Mouse (Mus musculus) limb, embryonic 13.5 days (tissue): ENCODE measurements at regions not wholly inside any gene's neighbourhood (a gene's known extent, or its start where the extent isn't known, plus 50 kb on each side); places are given as distances from the start of the nearest gene placed in this dataset.
"Not testable (repeated sequence)": the region's sequence is repeated elsewhere in the genome, so short reads cannot be mapped to it uniquely, and the experiment has no call there.

ENCODE experiments used
- ATAC-seq: fragments of 200-750 bp; cut with Nextera tagmentation; 2 replicates; pipeline ENCODE4 v1.8.0; 2017; ENCODE audit warnings: low read depth, moderate number of reproducible peaks, moderate TSS enrichment; ENCODE audit not compliant: low FRiP score
- H3K27ac ChIP-seq: fragments of 300-500 bp; sonication (generic); 2 replicates; pipeline ENCODE4 v1.5.1; 2015; ENCODE audit warnings: inconsistent platforms, mild to moderate bottlenecking, moderate library complexity
- H3K27me3 ChIP-seq: fragments of 300-500 bp; sonication (generic); 2 replicates; pipeline ENCODE4 v1.6.1; 2015; ENCODE audit warnings: mild to moderate bottlenecking, inconsistent platforms
- H3K36me3 ChIP-seq: fragments of 300-500 bp; sonication (generic); 2 replicates; pipeline ENCODE4 v1.6.1; 2015; ENCODE audit warnings: inconsistent platforms, mild to moderate bottlenecking, moderate library complexity
- H3K4me1 ChIP-seq: fragments of 300-500 bp; sonication (generic); 2 replicates; pipeline ENCODE4 v1.6.1; 2015; ENCODE audit warnings: inconsistent platforms
- H3K4me2 ChIP-seq: fragments of 300-500 bp; sonication (generic); replicated peaks from 2 replicates; pipeline ENCODE4 v1.6.1; 2015; ENCODE audit warnings: inconsistent platforms, mild to moderate bottlenecking, moderate library complexity
- H3K4me3 ChIP-seq: fragments of 300-500 bp; sonication (generic); 2 replicates; pipeline ENCODE4 v1.5.1; 2015; ENCODE audit warnings: moderate library complexity, mild to moderate bottlenecking, inconsistent platforms
- H3K9ac ChIP-seq: fragments of 300-500 bp; sonication (generic); 2 replicates; pipeline ENCODE4 v1.6.1; 2015; ENCODE audit warnings: mild to moderate bottlenecking, inconsistent platforms
- H3K9me3 ChIP-seq: fragments of 300-500 bp; sonication (generic); 2 replicates; pipeline ENCODE4 v1.6.1; 2016; ENCODE audit warnings: inconsistent platforms
- WGBS: fragments of 180-500 bp; shearing (Covaris S2); methylation state at CpG from one replicate; pipeline ENCODE4 v1.1.7; 2015; 5-methylcytosine and 5-hydroxymethylcytosine counted together

DNA sequence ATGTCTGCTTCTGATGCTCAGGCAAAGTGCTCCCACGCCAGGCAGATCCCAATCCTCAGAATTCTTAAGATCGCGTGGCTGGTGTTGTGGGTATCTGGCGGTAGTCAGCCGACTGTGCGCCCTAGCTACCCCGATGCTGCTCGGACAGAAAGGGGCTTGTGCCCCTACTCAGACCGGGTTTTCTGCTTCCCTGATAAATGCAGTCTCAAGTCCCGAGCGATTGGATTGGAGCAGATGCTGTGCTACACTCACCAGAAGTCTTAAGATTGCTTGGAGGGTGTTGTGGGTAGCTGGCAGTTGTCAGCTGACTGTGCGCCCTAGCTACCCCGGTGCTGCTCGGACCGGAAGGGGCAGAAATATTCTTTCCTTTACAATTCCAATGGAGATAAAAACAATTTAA lies 99.3 kb downstream of the Gm7489 start:
- H3K9me3 ChIP-seq, H3K4me3 ChIP-seq, H3K4me2 ChIP-seq, H3K4me1 ChIP-seq, H3K36me3 ChIP-seq, H3K27ac ChIP-seq, ATAC-seq, H3K27me3 ChIP-seq, H3K9ac ChIP-seq: not testable (repeated sequence)
- WGBS = 91% methylated on average over 15 of the region's 15 CpGs

DNA sequence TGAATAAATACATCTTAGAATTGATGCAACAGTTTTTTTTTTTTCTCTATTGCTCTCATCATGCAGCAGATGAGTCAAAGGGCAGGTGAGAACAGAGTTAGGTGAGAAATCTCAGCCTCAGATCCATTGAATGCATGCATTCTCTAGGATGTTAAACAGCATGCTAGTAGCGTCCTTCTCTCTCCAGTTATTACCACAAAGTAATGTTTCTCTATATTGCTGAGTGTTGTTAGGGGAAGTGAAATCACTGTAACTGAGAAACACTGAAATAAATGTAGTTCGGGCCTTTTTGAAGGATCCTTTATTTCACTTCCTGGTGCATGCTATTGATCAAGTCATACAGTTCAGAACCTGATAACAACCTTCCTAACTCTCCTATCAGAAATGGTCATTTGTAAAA lies 105.2 kb downstream of the Gm7489 start:
- Histone ChIP-seq H3K9me3 (no peaks in the 10 kb centered on the region), H3K9ac (no peak overlapping the region), H3K27ac (no peak overlapping the region), H3K4me1 (no peaks in the 10 kb centered on the region), H3K36me3 (no peaks in the 10 kb centered on the region), H3K4me2 (no peak overlapping the region), H3K4me3 (no peak overlapping the region), H3K27me3 (no peaks in the 10 kb centered on the region)
- 77% methylated on average over 2 of the region's 2 CpGs for WGBS
- ATAC-seq = no peak

DNA sequence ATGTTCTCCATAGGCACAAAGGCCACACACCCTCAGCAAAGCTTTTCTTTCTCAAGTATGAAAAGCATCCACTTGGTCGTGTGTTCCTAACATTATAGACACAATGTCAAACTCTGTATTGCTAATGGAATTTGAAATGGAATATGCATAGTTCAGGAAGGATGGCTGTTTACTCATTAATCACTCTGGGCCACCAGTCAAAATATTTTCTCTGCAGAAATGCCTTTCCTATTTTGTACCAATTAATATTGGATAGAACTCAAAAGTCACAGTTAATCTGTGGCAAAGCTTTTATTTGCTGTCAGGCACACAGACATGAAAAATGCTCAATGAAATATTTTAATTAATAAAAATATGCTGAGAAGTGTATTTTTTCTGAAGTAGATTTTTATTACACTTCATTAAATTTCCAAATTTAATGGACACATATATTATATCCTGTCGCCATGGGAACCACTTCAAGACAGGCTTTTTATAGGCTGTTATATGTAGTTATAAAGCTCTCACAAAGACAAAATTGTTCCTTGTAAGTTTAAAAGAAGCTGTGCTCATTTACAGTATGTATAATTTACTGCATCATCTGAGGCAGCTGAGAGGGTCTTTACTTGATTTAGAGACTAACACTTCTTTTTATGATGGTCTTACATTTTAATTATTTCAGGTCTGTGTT lies 110.6 kb downstream of the Gm7489 start:
- no peak overlapping the region for H3K9ac ChIP-seq
- H3K9me3 ChIP-seq = no peaks in the 10 kb centered on the region
- H3K27ac ChIP-seq = no peak overlapping the region
- no peak overlapping the region for H3K4me2 ChIP-seq
- no peaks in the 10 kb centered on the region for H3K4me1 ChIP-seq
- WGBS = 32% methylated on average over 2 of the region's 2 CpGs
- H3K4me3 ChIP-seq = no peak overlapping the region
- H3K36me3 ChIP-seq = no peaks in the 10 kb centered on the region
- H3K27me3 ChIP-seq = no peaks in the 10 kb centered on the region
- ATAC-seq = peak; percentile 76; the same call in 1 of the 2 replicates

DNA sequence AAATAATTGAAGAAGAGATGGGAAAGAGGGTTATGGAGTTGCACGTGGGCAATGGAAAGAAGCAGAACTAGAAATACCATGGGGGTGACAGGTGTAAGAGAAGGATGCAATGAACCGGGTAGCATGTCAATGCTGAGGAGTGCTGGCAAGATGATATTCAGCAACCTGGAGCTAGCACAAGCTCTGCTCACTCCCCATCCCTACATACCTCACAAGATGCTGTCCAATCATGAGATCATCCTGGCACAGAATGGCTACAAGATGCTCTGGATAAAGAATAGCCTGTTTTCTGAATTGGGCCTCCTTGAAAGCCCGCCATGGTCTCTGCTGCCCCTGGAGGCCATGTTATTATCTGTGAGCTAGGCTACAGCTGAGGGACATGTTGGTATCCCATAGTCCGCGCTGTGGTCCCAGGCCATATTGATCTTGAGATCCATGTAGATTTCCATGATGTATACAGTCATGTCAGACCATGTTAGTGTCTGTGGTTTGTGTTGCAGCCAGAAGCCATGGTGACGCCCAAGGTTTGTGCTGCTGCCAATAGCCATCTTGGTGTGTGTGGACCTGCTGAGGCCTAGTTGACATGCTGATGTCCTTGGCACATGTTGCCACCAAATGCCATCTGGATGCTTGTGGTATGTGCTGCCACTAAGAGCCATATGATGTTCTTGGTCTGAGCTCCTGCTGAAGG lies 114.0 kb downstream of the Gm7489 start:
- Histone ChIP-seq H3K4me2 (no peak overlapping the region), H3K9me3 (no peaks in the 10 kb centered on the region), H3K4me1 (0 out of 2 replicates have a peak, but pooled peaks cover 2% of the 10 kb centered on the region), H3K27me3 (no peaks in the 10 kb centered on the region), H3K9ac (no peak overlapping the region), H3K36me3 (no peaks in the 10 kb centered on the region), H3K27ac (no peak overlapping the region), H3K4me3 (no peak overlapping the region)
- ATAC-seq = no peak
- WGBS = 92% methylated on average over 6 of the region's 6 CpGs

DNA sequence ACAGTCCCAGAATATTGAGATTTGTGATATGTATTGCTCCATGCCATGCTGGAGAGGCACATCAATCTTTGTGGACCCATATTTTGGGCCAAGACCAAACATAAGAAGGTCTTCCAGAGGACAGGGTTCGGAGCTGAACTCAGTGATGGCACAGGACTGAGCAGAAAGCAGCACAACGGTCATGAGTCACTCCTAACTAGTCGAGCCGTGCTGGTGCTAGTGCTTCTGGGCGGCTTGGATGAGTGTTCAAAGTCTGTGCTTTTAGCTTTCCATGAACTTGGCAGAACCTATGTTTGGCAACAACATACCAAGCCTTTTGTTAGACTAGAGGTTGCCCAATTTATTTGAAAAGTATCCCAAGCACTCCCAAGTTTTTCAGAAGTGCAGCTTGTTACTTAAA lies 149.1 kb downstream of the Gm7489 start:
- H3K9me3 ChIP-seq = no peaks in the 10 kb centered on the region
- H3K4me1 ChIP-seq = no peaks in the 10 kb centered on the region
- H3K4me3 ChIP-seq = no peak overlapping the region
- H3K4me2 ChIP-seq = no peak overlapping the region
- no peak for ATAC-seq
- no peaks in the 10 kb centered on the region for H3K36me3 ChIP-seq
- WGBS = 90% methylated on average over 5 of the region's 5 CpGs
- no peak overlapping the region for H3K27ac ChIP-seq
- H3K9ac ChIP-seq = no peak overlapping the region
- H3K27me3 ChIP-seq = no peaks in the 10 kb centered on the region

DNA sequence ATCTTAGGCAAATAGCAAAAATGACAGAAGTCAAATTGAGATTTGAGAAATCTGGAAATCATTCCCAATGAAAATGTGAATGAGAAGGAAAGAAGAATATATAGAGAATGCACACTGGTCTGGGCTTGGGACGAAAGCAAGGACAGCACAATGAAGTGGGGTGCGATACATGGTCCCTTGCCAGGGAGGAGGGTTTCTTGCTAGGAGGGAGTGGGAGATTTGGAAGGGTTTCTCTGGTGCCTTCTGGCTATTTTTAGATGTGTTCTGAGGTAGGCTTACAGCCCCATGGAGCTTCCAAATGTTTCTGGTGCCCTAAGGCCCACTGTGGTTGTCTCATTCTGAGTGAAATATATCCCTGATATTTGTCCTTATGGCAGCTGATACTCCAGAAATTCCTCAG lies 166.0 kb downstream of the Gm7489 start:
- Histone ChIP-seq H3K9me3 (no peaks in the 10 kb centered on the region), H3K4me2 (no peak overlapping the region), H3K4me1 (no peaks in the 10 kb centered on the region), H3K27me3 (no peaks in the 10 kb centered on the region), H3K4me3 (no peak overlapping the region), H3K9ac (no peak overlapping the region), H3K36me3 (no peaks in the 10 kb centered on the region), H3K27ac (no peak overlapping the region)
- no peak for ATAC-seq
- WGBS = 90% methylated on average over 2 of the region's 2 CpGs

DNA sequence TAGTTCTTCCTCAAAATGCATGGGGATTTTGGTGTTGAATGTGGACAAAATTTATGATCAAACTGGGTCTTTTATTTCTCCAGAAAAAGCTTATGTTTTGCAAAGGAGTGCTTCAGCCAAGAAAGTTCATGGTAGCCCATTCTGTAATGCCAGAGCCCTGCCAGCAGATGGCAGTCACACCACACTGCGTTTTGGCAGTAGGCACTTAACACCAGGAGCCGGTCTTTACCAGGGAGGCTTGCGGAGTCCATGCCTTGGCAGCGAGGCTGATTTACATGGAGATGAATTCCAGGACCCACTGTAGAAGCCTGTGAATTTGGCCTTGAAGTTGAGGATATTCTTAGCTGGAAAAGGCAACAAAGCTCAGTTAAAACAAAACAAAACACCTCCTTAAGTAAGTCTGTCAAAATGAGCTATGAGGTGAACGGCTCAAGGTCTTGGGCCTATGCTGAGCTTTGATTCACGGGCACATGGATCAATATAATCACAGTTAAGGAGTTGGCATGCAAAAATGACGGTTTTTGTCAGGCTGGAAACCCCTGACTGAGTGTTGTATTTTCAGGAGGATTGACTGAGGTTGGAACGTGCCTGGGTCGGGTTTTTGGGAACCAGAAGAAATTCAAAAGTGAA lies 185.4 kb downstream of the Gm7489 start:
- Histone ChIP-seq H3K4me3 (no peak overlapping the region), H3K4me2 (no peak overlapping the region), H3K9me3 (no peaks in the 10 kb centered on the region), H3K9ac (no peak overlapping the region), H3K27me3 (no peaks in the 10 kb centered on the region), H3K36me3 (no peaks in the 10 kb centered on the region), H3K4me1 (0 out of 2 replicates have a peak, but pooled peaks cover 3% of the 10 kb centered on the region), H3K27ac (no peak overlapping the region)
- WGBS = 45% methylated on average over 9 of the region's 9 CpGs
- ATAC-seq = no peak

DNA sequence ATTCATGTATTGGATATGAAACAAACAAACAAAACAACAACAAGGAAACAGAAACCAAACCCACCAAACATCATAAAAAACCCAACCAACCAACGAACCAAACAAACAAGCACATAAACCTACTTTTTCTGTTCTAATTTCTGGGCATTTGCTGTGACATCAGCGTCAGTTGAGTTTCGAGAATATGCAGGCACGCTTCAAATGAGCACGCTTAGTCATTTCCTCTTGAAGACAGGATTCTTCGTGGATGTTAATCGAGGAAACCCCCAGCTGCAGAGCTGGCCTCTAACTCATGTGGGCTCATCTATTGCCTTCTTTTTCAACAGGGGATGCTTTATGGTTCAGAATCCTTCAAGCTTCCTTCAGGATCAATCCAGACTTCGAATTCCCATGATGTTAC lies 187.0 kb downstream of the Gm7489 start:
- H3K9ac ChIP-seq = no peak overlapping the region
- H3K4me3 ChIP-seq = no peak overlapping the region
- H3K4me2 ChIP-seq = no peak overlapping the region
- WGBS = 72% methylated on average over 8 of the region's 8 CpGs
- ATAC-seq = no peak
- H3K36me3 ChIP-seq = no peaks in the 10 kb centered on the region
- no peak overlapping the region for H3K27ac ChIP-seq
- H3K27me3 ChIP-seq = no peaks in the 10 kb centered on the region
- 0 out of 2 replicates have a peak, but pooled peaks cover 3% of the 10 kb centered on the region for H3K4me1 ChIP-seq
- H3K9me3 ChIP-seq = no peaks in the 10 kb centered on the region

DNA sequence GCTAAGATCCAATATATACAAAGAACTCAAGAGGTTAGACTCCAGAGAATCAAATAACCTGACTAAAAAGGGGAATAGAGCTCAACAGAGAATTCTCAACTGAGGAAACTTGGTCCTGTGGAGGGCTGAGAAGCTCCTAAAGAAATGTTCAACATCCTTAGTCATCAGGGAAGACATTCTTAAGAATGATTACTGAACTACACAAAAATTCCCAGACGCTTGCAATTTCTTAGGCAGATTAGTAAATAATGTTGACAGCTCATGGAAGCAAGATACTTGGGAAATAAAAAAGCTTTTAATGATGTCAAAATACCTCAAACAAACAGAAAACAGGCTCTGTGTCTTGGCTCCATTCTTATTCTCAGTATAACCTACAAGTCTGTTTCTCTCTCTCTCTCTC lies 206.6 kb downstream of the Gm7489 start:
- WGBS = 74% methylated on average over 1 of the region's 1 CpGs
- ATAC-seq = no peak
- H3K4me1 ChIP-seq = no peaks in the 10 kb centered on the region

DNA sequence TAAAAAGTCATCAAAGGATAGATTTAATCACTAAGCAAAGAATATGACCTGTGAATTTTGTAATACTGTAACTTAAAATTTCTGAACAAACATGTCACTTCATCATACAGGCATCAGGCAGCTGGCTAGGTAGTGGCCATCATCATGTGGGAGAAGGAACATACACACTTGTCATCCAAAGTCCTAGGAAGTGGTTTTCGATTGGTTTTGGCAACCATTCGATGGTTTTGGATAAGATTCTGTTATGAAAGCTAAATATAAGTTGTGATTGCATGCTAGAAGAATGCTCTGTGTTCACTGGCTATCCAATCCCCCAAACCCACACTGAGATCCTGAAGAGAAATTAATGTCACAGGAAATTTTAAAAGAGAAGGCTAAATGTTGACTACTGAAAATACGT lies 207.7 kb downstream of the Gm7489 start:
- H3K27me3 ChIP-seq = no peaks in the 10 kb centered on the region
- no peak overlapping the region for H3K4me2 ChIP-seq
- WGBS = 90% methylated on average over 3 of the region's 3 CpGs
- no peaks in the 10 kb centered on the region for H3K9me3 ChIP-seq
- no peak overlapping the region for H3K4me3 ChIP-seq
- H3K9ac ChIP-seq = no peak overlapping the region
- no peaks in the 10 kb centered on the region for H3K36me3 ChIP-seq
- no peak for ATAC-seq
- H3K27ac ChIP-seq = no peak overlapping the region
- H3K4me1 ChIP-seq = no peaks in the 10 kb centered on the region

More for the DNA sequence above, 206.6 kb downstream of the Gm7489 start:
- Histone ChIP-seq H3K27ac (no peak overlapping the region), H3K4me2 (no peak overlapping the region), H3K36me3 (no peaks in the 10 kb centered on the region), H3K9ac (no peak overlapping the region), H3K4me3 (no peak overlapping the region), H3K9me3 (no peaks in the 10 kb centered on the region), H3K27me3 (no peaks in the 10 kb centered on the region)

DNA sequence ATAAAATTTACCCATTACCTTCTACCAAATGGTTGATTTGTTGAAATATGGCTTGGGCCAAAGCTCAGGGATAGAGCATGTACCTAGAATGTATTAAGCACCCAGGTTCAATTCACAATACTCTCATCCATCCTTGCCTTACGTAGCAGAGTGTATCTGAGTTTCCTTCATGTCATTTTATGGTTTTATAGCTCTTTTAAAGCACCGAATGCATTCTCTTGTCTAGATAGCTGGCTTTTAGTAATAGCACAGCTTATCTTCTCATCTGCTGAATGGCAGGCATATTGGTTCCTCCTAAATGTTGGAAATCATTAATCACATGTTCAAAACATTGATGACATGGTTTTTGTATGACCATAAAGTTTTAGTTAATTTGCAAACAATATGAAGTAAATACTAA lies 212.8 kb downstream of the Gm7489 start:
- H3K4me3 ChIP-seq = no peak overlapping the region
- no peaks in the 10 kb centered on the region for H3K9me3 ChIP-seq
- no peak overlapping the region for H3K9ac ChIP-seq
- H3K36me3 ChIP-seq = no peaks in the 10 kb centered on the region
- ATAC-seq = no peak
- WGBS = 58% methylated on average over 2 of the region's 2 CpGs
- H3K4me1 ChIP-seq = no peaks in the 10 kb centered on the region
- no peaks in the 10 kb centered on the region for H3K27me3 ChIP-seq
- H3K27ac ChIP-seq = no peak overlapping the region
- no peak overlapping the region for H3K4me2 ChIP-seq

DNA sequence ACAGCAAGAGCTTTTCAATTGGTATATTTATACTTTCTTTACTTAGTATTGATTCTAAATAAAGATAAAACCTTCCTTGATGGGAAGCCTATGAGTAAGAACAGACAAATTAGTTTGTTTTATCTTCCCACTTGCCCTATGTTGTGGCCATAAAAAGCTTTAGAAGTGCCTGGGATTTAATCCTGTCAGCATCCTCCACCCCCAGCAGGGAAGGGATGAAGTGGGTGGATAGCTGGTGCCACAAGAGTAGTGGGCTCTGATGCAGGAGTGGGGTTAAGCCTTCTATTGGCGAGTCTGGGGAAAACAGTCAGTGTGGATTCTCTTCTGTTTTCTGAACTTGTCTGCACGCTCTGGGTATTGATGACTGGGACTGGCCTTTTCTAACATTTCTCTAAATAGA lies 227.7 kb downstream of the Gm7489 start:
- no peaks in the 10 kb centered on the region for H3K36me3 ChIP-seq
- 41% methylated on average over 2 of the region's 2 CpGs for WGBS
- H3K4me1 ChIP-seq = no peaks in the 10 kb centered on the region
- H3K9me3 ChIP-seq = no peaks in the 10 kb centered on the region
- no peak overlapping the region for H3K4me2 ChIP-seq
- H3K9ac ChIP-seq = no peak overlapping the region
- no peak overlapping the region for H3K27ac ChIP-seq
- H3K4me3 ChIP-seq = no peak overlapping the region
- no peak for ATAC-seq
- H3K27me3 ChIP-seq = no peaks in the 10 kb centered on the region
